Mouse (Mus musculus): Measurements from ENCODE around the gene Zfp566. TPM values are rescaled to one million over a fixed set of nuclear protein-coding genes. Genes with fewer than 3 reads are reported as not detected.

Zfp566 gene
- polyA plus RNA-seq, 1 experiment from 2014 or later: 14.3 TPM

DNA sequence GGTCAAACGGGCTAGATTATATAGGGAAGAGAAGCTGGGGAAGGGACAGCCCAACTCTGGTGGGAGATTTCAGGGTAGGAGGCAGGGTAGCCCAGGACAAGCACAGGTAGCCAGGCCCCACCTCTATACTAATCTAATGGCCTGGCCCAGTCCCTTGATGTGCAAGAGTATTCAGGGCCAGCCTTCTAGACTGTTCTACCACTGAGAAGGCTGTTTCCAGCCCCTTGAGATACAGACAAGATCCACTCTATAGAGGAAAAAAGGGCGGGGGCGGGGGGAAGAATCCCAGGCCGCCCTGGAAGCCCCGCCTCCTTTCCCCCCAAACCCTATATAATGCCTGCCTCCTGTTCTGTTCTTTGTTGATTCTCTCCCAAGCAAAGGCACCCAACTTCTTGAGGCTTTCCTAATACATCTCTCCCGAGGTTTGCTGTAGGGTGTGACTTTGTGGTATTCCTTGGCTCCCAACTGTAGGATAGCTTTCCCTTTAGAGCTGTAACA is 3.6 kb upstream of the Zfp566 start:
- Histone ChIP-seq H3K4me3 (peak overlapping the region; percentile 75), H3K9me3 (replicated peaks) (no peaks in the 10 kb centered on the region; the same call in 1 of the 2 replicates), H3K4me1 (peaks cover 32% of the 10 kb centered on the region), H3K27ac (replicated peaks) (peak overlapping the region; percentile 98), H3K36me3 (peaks cover 20% of the 10 kb centered on the region), H3K27me3 (ENCODE audit: low read depth, poor library complexity, severe bottlenecking) (no peaks in the 10 kb centered on the region)
- 67% methylated on average over 6 of the region's 6 CpGs for whole genome bisulfite sequencing
- DNase-seq (ENCODE audit: low spot score): no peak

DNA sequence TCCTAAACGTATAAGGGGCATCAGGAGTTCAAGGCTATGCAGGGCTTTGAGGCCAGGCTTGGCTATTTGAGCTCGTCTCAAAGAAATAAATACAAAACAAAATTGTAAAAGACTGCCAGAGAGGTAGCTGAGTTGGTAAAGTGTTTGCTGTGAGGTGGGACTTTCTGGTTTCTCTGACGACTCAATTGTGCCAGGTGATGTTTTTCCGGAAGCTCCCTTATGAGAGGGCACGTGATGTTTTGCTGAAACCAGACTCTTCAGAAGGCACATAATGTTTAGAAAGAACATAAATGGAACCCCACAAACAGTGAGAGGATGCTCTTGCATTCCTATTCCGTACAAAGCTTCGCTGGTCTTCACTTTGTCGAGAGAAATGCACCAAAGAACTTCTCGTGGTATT is 2.3 kb upstream of the Zfp566 start:
- no peak for DNase-seq (ENCODE audit: low spot score)
- no peak overlapping the region for H3K4me3 ChIP-seq
- no peak overlapping the region for H3K27ac ChIP-seq (replicated peaks)
- WGBS: 85% methylated on average over 9 of the region's 9 CpGs
- no peaks in the 10 kb centered on the region for H3K9me3 ChIP-seq (replicated peaks)
- H3K27me3 ChIP-seq (ENCODE audit: low read depth, poor library complexity, severe bottlenecking): no peaks in the 10 kb centered on the region
- peaks cover 8% of the 10 kb centered on the region for H3K36me3 ChIP-seq
- peaks cover 45% of the 10 kb centered on the region for H3K4me1 ChIP-seq

DNA sequence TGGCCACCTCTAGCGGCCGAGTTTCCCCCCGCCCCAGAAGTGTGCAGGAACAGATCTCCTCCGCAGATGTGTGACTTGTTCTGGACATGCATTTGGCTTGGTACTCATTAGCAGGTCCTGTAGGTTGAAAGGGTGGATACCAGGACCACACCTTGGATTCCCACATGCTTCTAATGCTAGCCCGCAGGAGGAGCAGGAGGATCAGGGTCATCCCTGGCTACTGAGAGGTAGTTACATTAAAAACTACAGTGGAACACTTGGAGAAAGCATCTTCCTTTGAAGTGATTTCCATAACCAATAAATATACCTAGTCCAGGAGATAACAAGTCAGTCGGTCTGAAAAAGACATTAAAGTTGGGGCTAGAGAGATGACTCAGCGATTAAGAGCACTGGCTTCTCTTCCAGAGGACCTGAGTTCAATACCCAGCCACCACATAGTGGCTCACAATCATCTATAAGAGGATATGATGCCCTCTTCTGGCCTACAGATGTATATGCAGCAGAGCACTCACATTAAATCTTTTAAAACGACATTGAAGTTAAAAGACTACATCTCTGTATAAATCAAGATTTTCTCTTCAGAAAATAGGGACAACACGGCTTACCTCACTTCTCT is 751 bp upstream of the Zfp566 start:
- Histone ChIP-seq H3K9me3 (replicated peaks) (no peaks in the 10 kb centered on the region; the same call in 1 of the 2 replicates), H3K4me3 (peak overlapping the region; percentile 71), H3K4me1 (peaks cover 42% of the 10 kb centered on the region), H3K27me3 (ENCODE audit: low read depth, poor library complexity, severe bottlenecking) (no peaks in the 10 kb centered on the region), H3K36me3 (peaks cover 13% of the 10 kb centered on the region), H3K27ac (replicated peaks) (peak overlapping the region; percentile 91)
- no peak for DNase-seq (ENCODE audit: low spot score)
- WGBS: 13% methylated on average over 9 of the region's 9 CpGs

DNA sequence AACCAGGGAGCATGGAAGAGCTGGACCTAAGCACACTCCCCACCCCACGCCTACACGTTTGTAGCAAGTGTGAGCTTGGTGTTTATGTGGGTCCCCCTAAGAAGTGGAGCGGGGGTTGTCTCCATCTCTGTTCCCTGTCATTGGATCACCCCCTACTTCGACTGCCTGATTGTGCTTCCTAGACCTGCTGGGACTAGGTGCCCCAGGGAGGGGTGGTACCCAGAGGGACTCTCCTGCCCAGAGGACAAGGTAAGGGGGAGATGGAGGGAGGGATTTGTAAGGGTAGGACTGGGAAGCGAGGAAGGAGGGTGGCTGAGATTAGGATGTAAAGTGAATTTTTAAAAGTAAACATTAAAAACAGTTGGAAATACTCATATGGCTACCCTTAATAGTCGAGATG is 922 bp downstream of the Zfp566 start:
- Histone ChIP-seq H3K36me3 (peaks cover 30% of the 10 kb centered on the region), H3K9me3 (replicated peaks) (peaks cover 8% of the 10 kb centered on the region), H3K27me3 (ENCODE audit: low read depth, poor library complexity, severe bottlenecking) (no peaks in the 10 kb centered on the region), H3K4me1 (peaks cover 36% of the 10 kb centered on the region), H3K4me3 (peak overlapping the region; percentile 71), H3K27ac (replicated peaks) (peak overlapping the region; percentile 91)
- DNase-seq (ENCODE audit: low spot score): no peak
- 17% methylated on average over 6 of the region's 6 CpGs for WGBS

DNA sequence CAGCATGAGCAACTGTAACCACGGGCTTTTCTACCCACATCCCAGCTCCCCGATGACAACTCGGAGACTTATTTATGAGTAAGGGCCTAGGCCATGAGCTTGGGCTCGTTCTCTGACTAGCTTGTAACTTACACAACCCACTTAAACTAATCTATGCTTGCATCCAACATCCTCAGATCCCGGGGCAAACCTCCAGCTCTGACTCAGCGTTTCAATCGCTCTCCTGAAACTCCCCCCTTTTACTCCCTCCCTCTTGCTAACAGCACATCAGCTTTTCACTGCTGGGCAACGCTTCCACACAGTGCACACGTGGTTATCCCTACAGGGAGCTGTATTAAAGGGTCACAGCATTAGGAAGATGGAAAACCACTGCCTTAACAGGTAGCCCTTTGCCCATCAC is 3.8 kb downstream of the Zfp566 start:
- peaks cover 59% of the 10 kb centered on the region for H3K36me3 ChIP-seq

DNA sequence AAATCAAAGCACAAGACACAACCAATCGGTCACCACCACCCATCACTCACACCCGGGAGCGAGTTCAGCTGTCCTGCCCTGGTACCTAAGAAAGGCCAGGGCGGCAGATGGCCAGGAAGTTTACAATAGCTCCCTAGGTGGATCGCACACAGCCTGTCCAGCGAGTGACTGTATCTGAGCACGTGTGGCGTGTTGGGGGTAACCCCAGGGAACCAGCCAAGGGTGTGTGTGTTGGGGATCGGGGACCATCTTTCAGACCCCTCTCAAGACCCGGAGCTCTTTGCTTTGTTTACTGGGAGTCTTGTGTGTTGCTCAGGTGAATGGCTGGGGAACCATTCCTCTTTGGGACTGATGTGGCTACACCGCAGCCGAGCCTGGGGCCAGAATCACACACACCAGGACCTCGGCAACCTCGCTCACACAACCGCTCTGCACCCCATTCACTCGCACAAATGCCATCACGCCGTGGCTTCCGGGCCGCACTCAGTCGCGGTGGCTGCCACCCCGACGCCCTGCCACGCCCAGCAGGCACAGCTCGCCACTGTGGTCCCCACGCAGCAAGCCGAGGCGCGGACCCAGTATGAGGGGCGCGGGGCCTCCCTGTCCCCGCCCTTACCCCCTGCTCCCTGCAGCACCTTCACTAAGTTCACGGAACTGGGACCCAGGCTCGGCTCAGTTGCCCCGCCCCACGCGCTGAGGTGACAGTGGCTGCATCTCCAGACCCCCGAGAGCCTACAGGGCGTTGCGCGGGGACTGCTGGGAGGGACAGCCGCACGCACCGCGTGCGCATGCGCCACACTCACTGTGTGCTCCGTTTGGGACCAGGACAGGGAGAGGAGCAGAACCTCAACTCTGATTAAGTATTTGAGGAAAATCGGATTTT is 17.9 kb downstream of the Zfp566 start, which contains the start of gene Zfp82:
Gene Zfp82 (minus strand): TSS at position 755 of the 883 bp plus-strand sequence.
- no peaks in the 10 kb centered on the region for H3K27me3 ChIP-seq (ENCODE audit: low read depth, poor library complexity, severe bottlenecking)
- WGBS: under 1% methylated on average over 50 of the region's 50 CpGs

More for the DNA sequence above, 3.8 kb downstream of the Zfp566 start:
- Histone ChIP-seq H3K4me3 (no peak overlapping the region), H3K27ac (replicated peaks) (no peak overlapping the region), H3K4me1 (peaks cover 29% of the 10 kb centered on the region), H3K9me3 (replicated peaks) (peaks cover 8% of the 10 kb centered on the region), H3K27me3 (ENCODE audit: low read depth, poor library complexity, severe bottlenecking) (no peaks in the 10 kb centered on the region)
- WGBS: 95% methylated on average over 9 of the region's 9 CpGs
- DNase-seq (ENCODE audit: low spot score): no peak

DNA sequence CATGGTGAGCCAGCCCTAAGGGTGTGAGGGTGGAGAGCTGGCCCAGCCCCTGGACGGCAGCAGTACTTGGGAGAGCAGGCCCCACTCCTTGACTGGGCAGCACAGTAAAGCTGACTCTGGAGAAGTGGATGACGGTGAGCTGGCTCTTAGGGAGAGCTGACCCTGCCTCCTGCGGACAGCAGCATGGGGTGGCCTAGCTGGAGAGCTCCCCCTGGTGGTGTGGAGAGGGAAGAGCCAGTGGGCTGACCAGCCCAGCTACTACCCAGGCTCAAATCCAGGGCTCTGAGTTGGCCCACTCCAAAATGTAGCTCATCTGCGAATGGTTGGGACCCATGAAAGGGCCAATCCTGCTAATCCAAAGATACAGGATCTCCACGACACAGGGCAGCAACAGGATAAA is 25.7 kb downstream of the Zfp566 start:
- Histone ChIP-seq H3K4me3 (no peak overlapping the region), H3K4me1 (no peaks in the 10 kb centered on the region), H3K9me3 (replicated peaks) (no peaks in the 10 kb centered on the region), H3K27ac (replicated peaks) (no peak overlapping the region), H3K36me3 (peaks cover 79% of the 10 kb centered on the region), H3K27me3 (ENCODE audit: low read depth, poor library complexity, severe bottlenecking) (no peaks in the 10 kb centered on the region)
- 85% methylated on average over 5 of the region's 5 CpGs for WGBS
- no peak for DNase-seq (ENCODE audit: low spot score)

More for the DNA sequence above, 17.9 kb downstream of the Zfp566 start, which contains the start of gene Zfp82:
- Histone ChIP-seq H3K27ac (replicated peaks) (peak within 1 kb of the TSS; percentile 91), H3K4me3 (peak within 1 kb of the TSS; percentile 94), H3K36me3 (peaks cover 41% of the 10 kb centered on the region), H3K4me1 (peaks cover 15% of the 10 kb centered on the region), H3K9me3 (replicated peaks) (no peaks in the 10 kb centered on the region)
- peak; percentile 85 for DNase-seq (ENCODE audit: low spot score)

DNA sequence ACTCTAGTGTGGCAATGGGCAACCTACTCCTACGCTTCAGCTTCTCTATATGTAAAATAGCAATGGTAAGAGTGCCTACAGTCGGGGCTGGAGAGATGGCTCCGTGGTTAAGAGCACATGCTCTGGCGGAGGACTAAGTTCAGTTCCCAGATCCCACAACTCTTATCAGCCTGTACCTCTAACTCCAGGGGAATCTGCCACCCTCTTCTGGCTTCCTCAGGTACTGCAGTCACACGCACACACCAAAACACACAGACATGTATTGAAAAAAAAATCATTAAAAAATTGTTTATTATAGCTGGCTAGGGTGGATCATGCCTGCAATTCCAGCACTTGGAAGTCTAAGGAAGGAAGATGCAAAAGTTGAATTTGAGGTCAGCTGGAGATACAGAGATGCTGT is 27.8 kb downstream of the Zfp566 start:
- Histone ChIP-seq H3K9me3 (replicated peaks) (no peaks in the 10 kb centered on the region), H3K36me3 (peaks cover 86% of the 10 kb centered on the region), H3K27me3 (ENCODE audit: low read depth, poor library complexity, severe bottlenecking) (no peaks in the 10 kb centered on the region), H3K4me3 (no peak overlapping the region), H3K27ac (replicated peaks) (no peak overlapping the region), H3K4me1 (no peaks in the 10 kb centered on the region)
- WGBS: 90% methylated on average over 5 of the region's 5 CpGs
- DNase-seq (ENCODE audit: low spot score): peak; percentile 27

DNA sequence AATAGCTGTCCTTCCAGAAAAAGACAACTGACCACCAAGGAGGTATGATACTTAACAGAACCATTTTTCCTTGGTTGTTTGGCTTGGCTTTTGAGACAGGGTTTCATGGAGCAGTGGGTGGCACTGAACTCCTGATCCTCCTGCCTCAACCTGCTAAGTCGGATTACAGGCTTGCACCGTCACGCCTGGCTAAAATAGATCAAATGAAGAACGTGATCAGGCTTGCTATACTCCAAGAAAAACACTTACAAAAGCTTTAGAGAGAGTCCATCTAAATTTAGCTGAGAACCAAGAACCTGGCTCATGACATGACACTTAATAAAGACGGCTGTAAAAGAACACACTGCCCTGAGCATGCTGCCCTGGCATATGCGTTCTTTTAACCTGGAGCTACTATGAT is 30.0 kb downstream of the Zfp566 start:
- H3K36me3 ChIP-seq: peaks cover 91% of the 10 kb centered on the region
- H3K27ac ChIP-seq (replicated peaks): no peak overlapping the region
- 82% methylated on average over 6 of the region's 6 CpGs for WGBS
- no peak for DNase-seq (ENCODE audit: low spot score)
- H3K9me3 ChIP-seq (replicated peaks): no peaks in the 10 kb centered on the region
- H3K4me1 ChIP-seq: no peaks in the 10 kb centered on the region
- no peak overlapping the region for H3K4me3 ChIP-seq
- H3K27me3 ChIP-seq (ENCODE audit: low read depth, poor library complexity, severe bottlenecking): no peaks in the 10 kb centered on the region

DNA sequence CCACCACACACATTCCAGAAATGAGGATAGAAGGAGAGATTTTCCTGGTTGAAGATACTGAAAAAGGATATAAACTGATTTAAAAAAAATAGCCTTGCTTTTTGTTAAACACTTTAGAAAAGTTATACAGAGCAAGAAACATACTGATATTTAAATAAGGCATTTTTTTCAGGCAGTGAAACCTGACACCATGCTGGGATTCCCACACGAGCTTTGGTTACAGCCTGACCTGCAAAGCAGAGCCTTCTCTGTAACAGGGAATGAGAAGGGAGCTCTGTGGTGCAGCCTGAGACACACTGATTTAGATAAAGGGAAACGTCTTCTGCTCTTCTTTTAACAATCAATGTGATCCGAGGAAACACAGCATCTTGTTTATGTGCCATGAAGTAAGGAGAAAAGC is 36.7 kb downstream of the Zfp566 start:
- Histone ChIP-seq H3K27me3 (ENCODE audit: low read depth, poor library complexity, severe bottlenecking) (no peaks in the 10 kb centered on the region), H3K4me1 (peaks cover 18% of the 10 kb centered on the region), H3K36me3 (peaks cover 35% of the 10 kb centered on the region), H3K4me3 (no peak overlapping the region), H3K9me3 (replicated peaks) (no peaks in the 10 kb centered on the region), H3K27ac (replicated peaks) (no peak overlapping the region)
- no peak for DNase-seq (ENCODE audit: low spot score)
- WGBS: 17% methylated on average over 3 of the region's 3 CpGs

DNA sequence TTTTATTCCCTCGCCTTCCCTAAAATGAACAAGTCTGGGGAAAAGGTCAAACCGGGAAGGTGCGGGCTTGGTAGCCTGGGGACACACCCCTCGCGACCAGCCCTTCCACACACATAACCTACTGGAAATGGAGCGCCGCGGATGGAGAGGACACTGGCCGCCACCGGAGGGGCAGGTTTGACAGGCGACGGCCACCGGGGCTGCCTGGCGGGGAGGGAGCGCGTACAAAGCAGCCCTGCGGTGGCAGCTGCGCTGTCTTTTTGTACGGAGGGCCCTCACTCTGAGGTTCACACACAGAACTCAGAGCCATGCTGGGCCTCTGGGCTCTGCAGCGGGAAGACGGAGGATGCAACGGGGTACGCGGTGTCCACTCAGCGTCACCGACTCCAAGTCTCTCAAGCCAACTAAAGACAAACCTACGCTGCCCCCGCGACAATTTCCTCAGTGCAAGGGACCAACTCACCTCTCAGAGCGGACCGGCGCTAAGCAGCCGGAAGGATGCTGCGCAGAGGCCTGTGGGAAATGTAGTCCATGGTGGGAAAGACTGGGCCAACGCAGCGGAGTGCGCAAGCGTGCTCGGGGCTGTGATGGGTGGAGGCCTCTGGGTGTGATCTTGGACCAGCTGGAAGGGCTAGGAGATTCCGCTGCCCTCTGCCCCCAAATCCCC is 39.3 kb downstream of the Zfp566 start, which contains the start of gene Zfp14:
Gene Zfp14 (minus strand): TSS at position 499 of the 667 bp plus-strand sequence.
- DNase-seq (ENCODE audit: low spot score): peak; percentile 90
- H3K4me1 ChIP-seq: peaks cover 18% of the 10 kb centered on the region
- peak within 1 kb of the TSS; percentile 88 for H3K27ac ChIP-seq (replicated peaks)
- peaks cover 14% of the 10 kb centered on the region for H3K36me3 ChIP-seq
- under 1% methylated on average over 40 of the region's 40 CpGs for WGBS
- no peaks in the 10 kb centered on the region for H3K9me3 ChIP-seq (replicated peaks)
- H3K27me3 ChIP-seq (ENCODE audit: low read depth, poor library complexity, severe bottlenecking): no peaks in the 10 kb centered on the region
- H3K4me3 ChIP-seq: peak within 1 kb of the TSS; percentile 85

DNA sequence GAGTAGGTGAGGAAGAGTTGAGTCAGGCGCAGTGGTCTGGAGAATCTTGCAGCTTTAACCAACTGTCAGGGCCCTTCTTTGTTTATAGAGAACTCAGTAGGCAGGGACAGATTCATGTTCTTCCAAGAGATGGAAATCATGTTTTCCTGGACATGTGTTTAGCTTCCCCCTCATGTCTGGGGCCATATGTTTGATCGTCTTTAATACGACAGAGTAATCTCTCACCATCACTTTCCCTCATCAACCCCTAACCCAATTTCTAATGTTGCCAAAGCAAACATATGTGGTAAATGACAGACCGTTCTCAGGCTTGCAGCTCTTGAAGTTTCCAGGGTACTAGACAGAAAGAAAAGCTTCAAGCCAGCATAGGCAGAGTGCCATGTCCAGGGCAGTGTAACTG is 42.2 kb downstream of the Zfp566 start:
- Histone ChIP-seq H3K36me3 (peaks cover 3% of the 10 kb centered on the region; the same call in 1 of the 2 replicates), H3K9me3 (replicated peaks) (no peaks in the 10 kb centered on the region), H3K27me3 (ENCODE audit: low read depth, poor library complexity, severe bottlenecking) (no peaks in the 10 kb centered on the region), H3K27ac (replicated peaks) (no peak overlapping the region), H3K4me3 (no peak overlapping the region), H3K4me1 (peaks cover 13% of the 10 kb centered on the region)
- no peak for DNase-seq (ENCODE audit: low spot score)
- 94% methylated on average over 4 of the region's 4 CpGs for WGBS

Measured in midbrain, embryonic 10.5 days (tissue).